ENCODE assay signal across 8 mouse cellular contexts in the genomic region with DNA sequence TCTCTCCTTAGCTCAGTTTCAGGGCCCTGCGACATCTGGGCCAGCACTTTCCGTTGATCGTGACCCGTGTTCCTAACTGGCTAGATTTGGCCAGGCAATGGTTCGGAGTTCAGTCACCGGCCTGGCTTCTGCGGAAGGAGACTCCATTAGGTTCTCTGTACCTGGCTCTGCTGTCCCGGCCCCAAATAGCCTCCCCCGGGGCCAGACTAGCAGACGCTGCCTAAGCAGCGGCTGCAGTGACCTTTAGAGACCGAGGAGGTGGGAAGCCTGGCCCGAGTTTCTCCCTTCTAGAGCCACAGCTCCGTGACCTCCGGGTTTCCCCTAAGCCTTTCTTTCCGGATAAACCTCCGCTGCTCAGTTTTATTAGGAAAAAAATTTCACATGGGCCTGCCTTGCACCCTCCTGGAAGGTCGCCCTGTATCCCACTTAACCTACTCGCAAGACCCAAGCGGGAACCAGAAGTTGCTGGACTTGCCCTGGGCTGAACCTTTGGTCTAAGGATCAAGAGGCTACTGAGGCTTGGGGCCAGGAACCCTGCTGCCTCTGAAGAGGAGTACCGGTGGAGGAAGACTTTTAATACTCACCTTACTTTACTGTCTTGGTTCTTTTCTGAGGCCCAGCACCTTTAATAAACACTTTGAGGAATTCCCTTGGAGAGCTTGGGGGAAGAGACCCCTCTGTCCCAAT. TPM values are rescaled to one million over a fixed set of nuclear protein-coding genes. Genes with fewer than 3 reads are reported as not detected.
DNase-seq lines count a peak whose midpoint lies in the region; ATAC-seq lines count a peak whose summit lies in the region.
"Had no signal": no experiment of that assay in that cellular context is flagged by ENCODE, and none has a peak within 500 bp of the region (broad histone marks: within the 10 kb centered on the region; RNA-seq: fewer than 3 reads in every experiment).

No protein-coding gene starts in this region.

- peak overlapping the region; percentile 69 for H3K4me3 ChIP-seq in forebrain, embryonic 16.5 days (replicated peaks; ENCODE audit: low read length)
- peak overlapping the region; percentile 47 for H3K4me3 ChIP-seq in liver, embryonic 11.5 days (ENCODE audit: low read depth, low read length)
- H3K4me3 ChIP-seq in stomach, embryonic 16.5 days (replicated peaks; ENCODE audit: low read length): 0 out of 2 replicates have a peak overlapping the region, but pooled peaks have one; percentile 46

- no peaks in the 10 kb centered on the region for H3K36me3 ChIP-seq in forebrain, embryonic 16.5 days (ENCODE audit: control insufficient read depth, insufficient read depth)
- no peaks in the 10 kb centered on the region for H3K36me3 ChIP-seq in liver, embryonic 11.5 days (ENCODE audit: control insufficient read depth, insufficient read depth, low read length)
- no peaks in the 10 kb centered on the region for H3K36me3 ChIP-seq in stomach, embryonic 16.5 days (ENCODE audit: control insufficient read depth, insufficient read depth, low read length)

- no peak for ATAC-seq in forebrain, embryonic 16.5 days
- no peak for ATAC-seq in liver, embryonic 11.5 days (replicated peaks; ENCODE audit: low FRiP score)
- no peak for ATAC-seq in stomach, embryonic 16.5 days (ENCODE audit: insufficient read depth, low FRiP score)

- peak overlapping the region; percentile 94 for H3K4me2 ChIP-seq in forebrain, embryonic 16.5 days (ENCODE audit: low read length)
- H3K4me2 ChIP-seq in liver, embryonic 11.5 days: peak overlapping the region; percentile 62
- H3K4me2 ChIP-seq in stomach, embryonic 16.5 days (ENCODE audit: low read depth, low read length): no peak overlapping the region

- peak; percentile 37 for DNase-seq in retina, embryonic 14.5 days (ENCODE audit: low spot score)
- DNase-seq in retina, postnatal 1 day: no peak
- no peak for DNase-seq in liver, embryonic 11.5 days (ENCODE audit: low spot score)
- no peak for DNase-seq in adrenal gland, postnatal 4 days (ENCODE audit: low spot score in 2 of 2)
- no peak for DNase-seq in thymus, postnatal 4 days

- under 1% methylated on average over 21 of the region's 21 CpGs for WGBS in forebrain, embryonic 16.5 days
- 3% methylated on average over 21 of the region's 21 CpGs for WGBS in liver, embryonic 11.5 days
- 3% methylated on average over 21 of the region's 21 CpGs for WGBS in stomach, embryonic 16.5 days

- peak overlapping the region; percentile 90 for H3K9ac ChIP-seq in forebrain, embryonic 16.5 days (replicated peaks; ENCODE audit: low read depth, low read length)
- H3K9ac ChIP-seq in liver, embryonic 11.5 days (ENCODE audit: low read depth, low read length): peak overlapping the region; percentile 46
- no peak overlapping the region for H3K9ac ChIP-seq in stomach, embryonic 16.5 days (ENCODE audit: low read length)

- peaks cover 66% of the 10 kb centered on the region for H3K4me1 ChIP-seq in forebrain, embryonic 16.5 days (replicated peaks; ENCODE audit: control insufficient read depth, insufficient read depth, low read length)
- H3K4me1 ChIP-seq in liver, embryonic 11.5 days (replicated peaks; ENCODE audit: control insufficient read depth, insufficient read depth, low read length): peaks cover 5% of the 10 kb centered on the region
- H3K4me1 ChIP-seq in stomach, embryonic 16.5 days (ENCODE audit: control insufficient read depth, insufficient read depth, low read length): peaks cover 28% of the 10 kb centered on the region

- H3K9me3 ChIP-seq in forebrain, embryonic 16.5 days (ENCODE audit: control insufficient read depth, low read length): no peaks in the 10 kb centered on the region
- H3K9me3 ChIP-seq in liver, embryonic 11.5 days (ENCODE audit: control insufficient read depth, low read length): no peaks in the 10 kb centered on the region
- H3K9me3 ChIP-seq in stomach, embryonic 16.5 days (replicated peaks; ENCODE audit: control insufficient read depth, low read length): no peaks in the 10 kb centered on the region
- H3K9me3 ChIP-seq: megakaryocyte, embryonic 14.5 days had no signal

- no peaks in the 10 kb centered on the region; the same call in 1 of the 2 replicates for H3K27me3 ChIP-seq in forebrain, embryonic 16.5 days (replicated peaks; ENCODE audit: control insufficient read depth, insufficient read depth, low read length)
- peaks cover 100% of the 10 kb centered on the region for H3K27me3 ChIP-seq in liver, embryonic 11.5 days (replicated peaks; ENCODE audit: control insufficient read depth, insufficient read depth, low read length)
- H3K27me3 ChIP-seq in stomach, embryonic 16.5 days (ENCODE audit: control insufficient read depth, insufficient read depth, low read length): peaks cover 94% of the 10 kb centered on the region

- H3K27ac ChIP-seq in forebrain, embryonic 16.5 days (ENCODE audit: low read length): peak overlapping the region; percentile 96
- peak overlapping the region; percentile 65; the same call in 1 of the 2 replicates for H3K27ac ChIP-seq in liver, embryonic 11.5 days (ENCODE audit: low read depth, low read length)
- H3K27ac ChIP-seq in stomach, embryonic 16.5 days (ENCODE audit: low read length): no peak overlapping the region

RNA-seq across cellular contexts. Expression of a gene that starts 13.4 kb away (rescaled TPM):
- 69.7 and 90.4 TPM in 2 replicates for polyA plus RNA-seq in forebrain, embryonic 16.5 days (2015; fragmentation: Nextera tagmentation; extraction: Ambion mirVana)
- 10.5 and 11.0 TPM in 2 replicates for polyA plus RNA-seq in liver, embryonic 11.5 days (2014; fragmentation: Nextera tagmentation; extraction: Ambion mirVana)
- 0.14 TPM in 1 of 2 replicates, not detected in the other for polyA plus RNA-seq in stomach, embryonic 16.5 days (2015; fragmentation: Nextera tagmentation; extraction: Ambion mirVana)
- 1 to 10 TPM in 1 of 2 experiments, under 1 TPM in 1; 0.39 to 1.2 TPM for total RNA-seq in adrenal gland, postnatal 4 days (2021)

Comparison
In these comparisons a context has a peak if more than half of its experiments do, and no peak if none do; other contexts are left out.
1. RNA of a gene that starts 13.4 kb away (polyA plus RNA-seq): 69.7 to 90.4 TPM in forebrain, embryonic 16.5 days and 10.5 to 11.0 TPM in liver, embryonic 11.5 days; 0.14 TPM in stomach, embryonic 16.5 days; every median in the first group is over 10 times any median in the second.
2. Peak in every context shown above with its lines, with median percentiles within 50 percentile points of each other: H3K4me3 ChIP-seq.